Mouse (Mus musculus) hindbrain, embryonic 15.5 days (tissue): Measurements from ENCODE around the gene Sf3b2. TPM values are rescaled to one million over a fixed set of nuclear protein-coding genes. Genes with fewer than 3 reads are reported as not detected.

Source experiments
- polyA plus RNA-seq: library from polyadenylated mRNA; unstranded; fragments of >200 nt; fragmentation: Nextera tagmentation; extraction: Ambion mirVana; gene quantifications from 2 replicates; pipeline ENCODE4 v1.2.1, GENCODE M21; 2015

The Sf3b2 gene
- polyA plus RNA-seq, 1 experiment from 2014 or later, result 338 TPM

Other genes with a start within 250 kb of the Sf3b2 start
- 0.79 and 1.1 TPM in 2 replicates for gene Rin1, start 245.0 kb downstream of the Sf3b2 start, polyA plus RNA-seq
- gene Cd248, start 227.4 kb downstream of the Sf3b2 start, polyA plus RNA-seq, result 19.8 and 22.0 TPM in 2 replicates
- gene Tmem151a, start 209.9 kb downstream of the Sf3b2 start, polyA plus RNA-seq, result 28.3 and 34.0 TPM in 2 replicates
- gene Yif1a, start 206.9 kb downstream of the Sf3b2 start, polyA plus RNA-seq, result 55.8 and 64.0 TPM in 2 replicates
- gene Cnih2, start 196.9 kb downstream of the Sf3b2 start, polyA plus RNA-seq, result 364 and 435 TPM in 2 replicates
- gene Rab1b, start 188.4 kb downstream of the Sf3b2 start, polyA plus RNA-seq, result 210 and 222 TPM in 2 replicates
- gene Klc2, start 176.9 kb downstream of the Sf3b2 start, polyA plus RNA-seq, result 76.9 and 90.2 TPM in 2 replicates
- 47.4 and 58.3 TPM in 2 replicates for gene Pacs1, start 22.3 kb downstream of the Sf3b2 start, polyA plus RNA-seq
- gene Gal3st3, start 2.9 kb upstream of the Sf3b2 start, polyA plus RNA-seq, result 40.4 and 48.8 TPM in 2 replicates
- not detected in 2 replicates for gene Catsper1, start 40.3 kb upstream of the Sf3b2 start, polyA plus RNA-seq
- gene Cst6, start 54.1 kb upstream of the Sf3b2 start, polyA plus RNA-seq, result 8.5 and 9.5 TPM in 2 replicates
- 40.7 and 43.3 TPM in 2 replicates for gene Eif1ad, start 71.3 kb upstream of the Sf3b2 start, polyA plus RNA-seq
- gene Banf1, start 71.7 kb upstream of the Sf3b2 start, polyA plus RNA-seq, result 319 and 333 TPM in 2 replicates
- 68.2 and 77.1 TPM in 2 replicates for gene Sart1, start 93.2 kb upstream of the Sf3b2 start, polyA plus RNA-seq
- gene Tsga10ip, start 107.1 kb upstream of the Sf3b2 start, polyA plus RNA-seq, result not detected in 2 replicates
- gene Drap1, start 129.5 kb upstream of the Sf3b2 start, polyA plus RNA-seq, result 301 and 311 TPM in 2 replicates
- 74.9 and 82.4 TPM in 2 replicates for gene AI837181, start 129.7 kb upstream of the Sf3b2 start, polyA plus RNA-seq
- gene Fosl1, start 152.1 kb upstream of the Sf3b2 start, polyA plus RNA-seq, result not detected in 2 replicates
- gene Ccdc85b, start 162.4 kb upstream of the Sf3b2 start, polyA plus RNA-seq, result 12.8 and 14.0 TPM in 2 replicates
- 147 and 160 TPM in 2 replicates for gene Fibp, start 165.2 kb upstream of the Sf3b2 start, polyA plus RNA-seq
- gene Ctsw, start 173.1 kb upstream of the Sf3b2 start, polyA plus RNA-seq, result 4.3 and 5.7 TPM in 2 replicates
- gene Efemp2, start 178.5 kb upstream of the Sf3b2 start, polyA plus RNA-seq, result 38.9 and 44.9 TPM in 2 replicates
- gene Mus81, start 192.9 kb upstream of the Sf3b2 start, polyA plus RNA-seq, result 49.2 TPM in 2 replicates
- gene Cfl1, start 195.0 kb upstream of the Sf3b2 start, polyA plus RNA-seq, result 3,340 and 3,538 TPM in 2 replicates
- gene 1700020D05Rik, start 208.3 kb upstream of the Sf3b2 start, polyA plus RNA-seq, result 0.26 and 0.44 TPM in 2 replicates
- gene Snx32, start 215.1 kb upstream of the Sf3b2 start, polyA plus RNA-seq, result 94.6 and 99.8 TPM in 2 replicates